ENCODE assay signal across 8 mouse cellular contexts in genomic region chr6:83108762-83109668, GRCm38 (mm10). TPM values are rescaled to one million over a fixed set of nuclear protein-coding genes. Genes with fewer than 3 reads are reported as not detected.
DNase-seq lines count a peak whose midpoint lies in the region; ATAC-seq lines count a peak whose summit lies in the region.

Gene Mrpl53 (plus strand): TSS chr6:83109040.

- H3K4me2 ChIP-seq in forebrain, embryonic 15.5 days (replicated peaks), result peak within 1 kb of the TSS; percentile 83
- peak within 1 kb of the TSS; percentile 93 for H3K4me2 ChIP-seq in neural tube, embryonic 14.5 days (ENCODE audit: low read depth, low read length)

- peak; percentile 83 for ATAC-seq in forebrain, embryonic 15.5 days (replicated peaks)
- ATAC-seq in neural tube, embryonic 14.5 days (ENCODE audit: low read depth), result peak; percentile 87

- H3K4me1 ChIP-seq in forebrain, embryonic 15.5 days, result peaks cover 22% of the 10 kb centered on the region
- H3K4me1 ChIP-seq in neural tube, embryonic 14.5 days (ENCODE audit: control insufficient read depth, insufficient read depth, low read length), result peaks cover 15% of the 10 kb centered on the region; the same call in 1 of the 2 replicates

- H3K27ac ChIP-seq in forebrain, embryonic 15.5 days (replicated peaks), result peak within 1 kb of the TSS; percentile 80
- peak within 1 kb of the TSS; percentile 75 for H3K27ac ChIP-seq in neural tube, embryonic 14.5 days (ENCODE audit: low read depth, low read length)

- intact Hi-C loops in heart, postnatal 14 days (cut with DNase I), result no loop called here

- H3K9me3 ChIP-seq in forebrain, embryonic 15.5 days, result no peaks in the 10 kb centered on the region
- H3K9me3 ChIP-seq in neural tube, embryonic 14.5 days (ENCODE audit: control insufficient read depth, low read length), result no peaks in the 10 kb centered on the region

- peaks cover 4% of the 10 kb centered on the region; the same call in 1 of the 2 replicates for H3K36me3 ChIP-seq in forebrain, embryonic 15.5 days
- peaks cover 3% of the 10 kb centered on the region; the same call in 1 of the 2 replicates for H3K36me3 ChIP-seq in neural tube, embryonic 14.5 days (ENCODE audit: control insufficient read depth, insufficient read depth, low read length)

- H3K9ac ChIP-seq in forebrain, embryonic 15.5 days (replicated peaks), result peak within 1 kb of the TSS; percentile 89
- H3K9ac ChIP-seq in neural tube, embryonic 14.5 days (replicated peaks; ENCODE audit: low read depth, low read length), result peak within 1 kb of the TSS; percentile 86

- DNase-seq in CD8-positive naive resting alpha-beta T cell, adult 2 months (ENCODE audit: low read depth in 2 of 2, low spot score in 2 of 2), result peak; percentile 39 to 46
- DNase-seq in cerebellum, adult 11 months, result peak; percentile 76
- peak; percentile 81 to 89 for DNase-seq in heart, postnatal 14 days
- DNase-seq in large intestine, adult 2 months (ENCODE audit: low read depth, low spot score), result no peak
- peak; percentile 80 to 82 for DNase-seq in lung, adult 18-20 months
- peak; percentile 54 for DNase-seq in telencephalon, adult 2 months (ENCODE audit: low read depth, low spot score)

- H3K27me3 ChIP-seq in forebrain, embryonic 15.5 days, result no peaks in the 10 kb centered on the region
- H3K27me3 ChIP-seq in neural tube, embryonic 14.5 days (ENCODE audit: control insufficient read depth, insufficient read depth, low read length), result no peaks in the 10 kb centered on the region

- H3K4me3 ChIP-seq in forebrain, embryonic 15.5 days, result peak within 1 kb of the TSS; percentile 87
- peak within 1 kb of the TSS; percentile 80 for H3K4me3 ChIP-seq in neural tube, embryonic 14.5 days (ENCODE audit: low read depth, low read length)

- WGBS in forebrain, embryonic 15.5 days, result under 1% methylated on average over 76 of the region's 76 CpGs
- WGBS in large intestine, adult 2 months, result 1% methylated on average over 76 of the region's 76 CpGs
- WGBS in neural tube, embryonic 14.5 days, result under 1% methylated on average over 76 of the region's 76 CpGs

RNA-seq across cellular contexts. Expression of gene Mrpl53, which starts in this region (rescaled TPM):
- 121 and 126 TPM in 2 replicates for polyA plus RNA-seq in forebrain, embryonic 15.5 days (2015; fragmentation: Nextera tagmentation; extraction: Ambion mirVana)
- 100 to 1,000 TPM; 133 to 136 TPM for total RNA-seq in heart, postnatal 14 days (2021)
- polyA plus RNA-seq in large intestine, adult 2 months (2012; rRNA removed), result 60.3 and 72.0 TPM in 2 replicates
- 118 and 119 TPM in 2 replicates for polyA plus RNA-seq in neural tube, embryonic 14.5 days (2014; fragmentation: Nextera tagmentation; extraction: Ambion mirVana)
